Comparison of ENCODE assay signal across 12 mouse cellular contexts in the genomic region with DNA sequence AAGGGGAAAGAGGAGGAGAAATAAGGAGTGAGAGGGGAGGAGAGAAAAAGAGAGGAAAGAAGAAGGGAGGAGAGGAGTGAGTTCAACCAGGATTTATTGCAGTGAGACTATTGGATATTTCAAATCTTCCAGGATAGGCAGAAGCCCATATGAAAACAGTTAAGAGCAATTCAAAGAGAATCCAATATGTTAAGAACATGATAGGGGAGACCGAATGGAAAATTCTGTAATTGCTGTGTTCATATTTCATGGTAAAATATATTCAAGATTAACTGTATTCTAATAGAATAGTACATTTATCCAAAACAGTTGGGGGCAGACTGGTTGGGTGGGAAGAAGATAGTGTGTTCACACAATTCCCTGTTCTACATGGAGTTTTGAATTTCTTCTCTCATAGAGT.
"Had no signal": no experiment of that assay in that cellular context is flagged by ENCODE, and none has a peak within 500 bp of the region (broad histone marks: within the 10 kb centered on the region; RNA-seq: fewer than 3 reads in every experiment).

No protein-coding gene starts in this region.

- H3K36me3 ChIP-seq: kidney, embryonic 15.5 days; liver, embryonic 12.5 days; liver, embryonic 15.5 days; lung, embryonic 15.5 days; midbrain, embryonic 10.5 days; midbrain, embryonic 13.5 days; neural tube, embryonic 13.5 days had no signal

- H3K27ac ChIP-seq: liver, embryonic 12.5 days; liver, embryonic 15.5 days; midbrain, embryonic 10.5 days; midbrain, embryonic 13.5 days; neural tube, embryonic 13.5 days had no signal

- H3K4me2 ChIP-seq: kidney, embryonic 15.5 days; liver, embryonic 12.5 days; liver, embryonic 15.5 days; lung, embryonic 15.5 days; midbrain, embryonic 13.5 days; neural tube, embryonic 13.5 days had no signal

- H3K4me3 ChIP-seq: kidney, embryonic 15.5 days; liver, embryonic 12.5 days; liver, embryonic 15.5 days; lung, embryonic 15.5 days; megakaryocyte, embryonic 14.5 days; midbrain, embryonic 10.5 days; midbrain, embryonic 13.5 days; myocyte; neural tube, embryonic 13.5 days had no signal

- H3K4me1 ChIP-seq: kidney, embryonic 15.5 days; liver, embryonic 12.5 days; liver, embryonic 15.5 days; lung, embryonic 15.5 days; megakaryocyte, embryonic 14.5 days; midbrain, embryonic 13.5 days; neural tube, embryonic 13.5 days had no signal

- H3K27me3 ChIP-seq: kidney, embryonic 15.5 days; liver, embryonic 12.5 days; liver, embryonic 15.5 days; lung, embryonic 15.5 days; megakaryocyte, embryonic 14.5 days; neural tube, embryonic 13.5 days had no signal

- H3K9me3 ChIP-seq: kidney, embryonic 15.5 days; liver, embryonic 12.5 days; liver, embryonic 15.5 days; lung, embryonic 15.5 days; midbrain, embryonic 10.5 days; midbrain, embryonic 13.5 days; neural tube, embryonic 13.5 days had no signal

- ATAC-seq: liver, embryonic 12.5 days had no signal

- DNase-seq: kidney, postnatal 36 days; thymus, adult 18-20 months; thymus, postnatal 36 days had no signal

- H3K9ac ChIP-seq: kidney, embryonic 15.5 days; liver, embryonic 12.5 days; liver, embryonic 15.5 days; lung, embryonic 15.5 days; midbrain, embryonic 13.5 days; neural tube, embryonic 13.5 days had no signal
